Mouse (Mus musculus) hematopoietic stem cell, adult 5-6 weeks (primary cell): ENCODE measurements at regions not wholly inside any gene's neighbourhood (a gene's known extent, or its start where the extent isn't known, plus 50 kb on each side); places are given as distances from the start of the nearest gene placed in this dataset.

ENCODE experiments used
- ATAC-seq, 2 experiments: fragments of 125-278 bp in 1 of 2; replicated peaks in 1 of 2; 2 replicates each; pipeline ENCODE4 v1.8.0; 2016 to 2017; ENCODE audit warnings: inconsistent platforms in 2 of 2, mild to moderate bottlenecking in 2 of 2, moderate number of reproducible peaks in 2 of 2, low read depth in 1 of 2, moderate TSS enrichment in 1 of 2; ENCODE audit not compliant: low FRiP score in 2 of 2, poor library complexity in 2 of 2, severe bottlenecking in 2 of 2, insufficient read depth in 1 of 2, low TSS enrichment in 1 of 2

GRCm38 (mm10) chr13:113536306-113536705, 82.1 kb downstream of the Snx18 start:
- ATAC-seq: no peak

- peak in 1 of 2 experiments; percentile 62; a peak in 1 of 4 replicates for ATAC-seq
Measured at GRCm38 (mm10) chr13:113534664-113535455, 83.5 kb downstream of the Snx18 start.

GRCm38 (mm10) chr13:113533884-113534445, 84.4 kb downstream of the Snx18 start:
- ATAC-seq: no peak

- no peak for ATAC-seq
Measured at GRCm38 (mm10) chr13:113526997-113527396, 91.4 kb downstream of the Snx18 start.

- no peak for ATAC-seq
Measured at GRCm38 (mm10) chr13:113523503-113523902, 94.9 kb downstream of the Snx18 start.

- no peak for ATAC-seq
Measured at GRCm38 (mm10) chr13:113518144-113518543, 100.2 kb downstream of the Snx18 start.

GRCm38 (mm10) chr13:113516102-113516501, 102.3 kb downstream of the Snx18 start:
- no peak for ATAC-seq

- ATAC-seq: peak; percentile 95 to 99
Measured at GRCm38 (mm10) chr13:113515162-113515600, 103.2 kb downstream of the Snx18 start.

- ATAC-seq: no peak
Measured at GRCm38 (mm10) chr13:113509403-113510185, 108.8 kb downstream of the Snx18 start.

GRCm38 (mm10) chr13:113508124-113508728, 110.1 kb downstream of the Snx18 start:
- ATAC-seq: peak; percentile 83 to 86

- ATAC-seq: no peak
Measured at GRCm38 (mm10) chr13:113502528-113502927, 115.8 kb downstream of the Snx18 start.

- ATAC-seq: no peak
Measured at GRCm38 (mm10) chr13:113502059-113502458, 116.3 kb downstream of the Snx18 start.

- ATAC-seq: peak in 1 of 2 experiments; percentile 45; a peak in 1 of 4 replicates
Measured at GRCm38 (mm10) chr13:113500373-113500990, 117.9 kb downstream of the Snx18 start.

GRCm38 (mm10) chr13:113499079-113499710, 119.2 kb downstream of the Snx18 start:
- no peak for ATAC-seq

GRCm38 (mm10) chr13:113495595-113496285, 122.6 kb downstream of the Snx18 start:
- ATAC-seq: peak in 1 of 2 experiments; percentile 42; a peak in 1 of 4 replicates

- no peak for ATAC-seq
Measured at GRCm38 (mm10) chr13:113495136-113495535, 123.2 kb downstream of the Snx18 start.
